Mouse (Mus musculus) lung, adult 2 months (tissue): Measurements from ENCODE around the gene Evx1.

Experiments
- CTCF ChIP-seq: fragments of 200-500 bp; IDR thresholded peaks from 2 replicates; pipeline ENCODE4 v1.5.1; 2011; ENCODE audit warnings: mild to moderate bottlenecking, low read length, control low read depth; ENCODE audit not compliant: insufficient read depth
- POLR2A ChIP-seq: fragments of 200-500 bp; IDR thresholded peaks from 2 replicates; pipeline ENCODE4 v1.6.1; 2011; ENCODE audit warnings: low read depth, mild to moderate bottlenecking, control low read depth, low read length, borderline replicate concordance; ENCODE audit errors: extremely low read depth

DNA sequence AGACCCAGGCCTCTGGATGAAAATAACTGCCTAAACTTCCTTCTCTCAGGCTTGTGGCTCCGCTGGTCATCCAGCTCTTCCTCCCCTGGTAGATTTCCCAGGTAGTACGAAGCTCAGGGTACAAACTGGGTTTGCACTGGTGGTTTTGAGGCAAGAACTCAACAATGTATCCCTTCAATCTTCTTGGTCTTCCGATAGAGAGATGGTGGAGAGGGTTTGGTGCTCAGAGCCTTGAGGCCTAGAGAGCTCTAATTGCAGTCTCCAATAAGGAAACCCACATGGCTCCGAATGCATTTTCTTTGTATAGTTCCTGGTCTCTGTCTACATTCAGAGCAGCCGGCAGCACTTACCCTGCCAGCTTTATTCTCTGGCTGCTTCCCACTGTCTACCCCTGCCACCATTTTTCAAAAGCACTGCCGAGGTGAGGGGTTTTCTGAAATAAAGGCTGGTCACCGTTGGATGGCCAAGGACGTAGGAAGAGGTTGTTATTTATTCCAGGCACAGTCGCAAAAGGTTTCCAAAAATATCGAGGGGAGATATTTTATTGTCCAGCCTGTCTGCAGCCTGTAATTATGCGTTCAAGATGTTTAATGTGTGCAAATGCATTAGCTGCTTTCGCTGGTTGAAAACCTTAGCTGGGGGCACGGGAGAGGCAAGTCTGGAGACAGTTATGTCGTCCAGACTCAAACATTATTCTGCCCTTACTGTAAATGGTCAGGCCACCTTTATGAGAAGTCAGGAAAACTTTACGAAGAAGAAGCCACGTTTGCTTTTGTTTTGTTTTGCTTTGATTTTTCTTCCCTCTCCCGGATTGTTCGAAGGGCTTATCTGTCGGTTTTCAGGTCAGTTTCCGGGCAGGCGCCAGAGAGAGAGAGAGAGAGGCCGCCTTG lies 40.3 kb upstream of the Evx1 start:
- TF ChIP-seq CTCF (no peak), POLR2A (no peak)
